Mouse (Mus musculus) limb, embryonic 11.5 days (tissue): ENCODE results near the gene Polr2m. TPM values are rescaled to one million over a fixed set of nuclear protein-coding genes. Genes with fewer than 3 reads are reported as not detected.

Experiments
- ATAC-seq: fragments of 200-750 bp; cut with Nextera tagmentation; 2 replicates; pipeline ENCODE4 v1.8.0; 2017; ENCODE audit warnings: low read depth; ENCODE audit not compliant: insufficient number of reproducible peaks, low FRiP score, low TSS enrichment
- DNase-seq: peaks from one replicate; pipeline ENCODE4 v3.0.0-alpha.2; 2015; ENCODE audit warnings: low spot score
- H3K27ac ChIP-seq: fragments of 300-500 bp; sonication (generic); replicated peaks from 2 replicates; pipeline ENCODE4 v1.5.1; 2014; ENCODE audit warnings: low read depth, mild to moderate bottlenecking, low read length
- H3K27me3 ChIP-seq: fragments of 300-500 bp; sonication (generic); 2 replicates; pipeline ENCODE4 v1.6.1; 2014; ENCODE audit warnings: mild to moderate bottlenecking, low read length, mixed read lengths; ENCODE audit not compliant: control insufficient read depth, insufficient read depth
- H3K36me3 ChIP-seq: fragments of 300-500 bp; sonication (generic); 2 replicates; pipeline ENCODE4 v1.6.1; 2014; ENCODE audit warnings: mild to moderate bottlenecking, low read length, moderate library complexity, mixed read lengths; ENCODE audit not compliant: control insufficient read depth, insufficient read depth
- H3K4me1 ChIP-seq: fragments of 300-500 bp; sonication (generic); 2 replicates; pipeline ENCODE4 v1.6.1; 2014; ENCODE audit warnings: low read length, mixed read lengths; ENCODE audit not compliant: control insufficient read depth, insufficient read depth
- H3K4me2 ChIP-seq: fragments of 300-500 bp; sonication (generic); 2 replicates; pipeline ENCODE4 v1.6.1; 2014; ENCODE audit warnings: low read depth, mild to moderate bottlenecking, moderate library complexity; ENCODE audit not compliant: severe bottlenecking
- H3K4me3 ChIP-seq: fragments of 300-500 bp; sonication (generic); 2 replicates; pipeline ENCODE4 v1.5.1; 2014; ENCODE audit warnings: low read depth, low read length
- H3K9ac ChIP-seq: fragments of 300-500 bp; sonication (generic); 2 replicates; pipeline ENCODE4 v1.6.1; 2014; ENCODE audit warnings: mild to moderate bottlenecking, low read length
- H3K9me3 ChIP-seq: fragments of 300-500 bp; sonication (generic); 2 replicates; pipeline ENCODE4 v1.6.1; 2016; ENCODE audit warnings: low read length; ENCODE audit not compliant: control insufficient read depth
- WGBS: fragments of 180-500 bp; shearing (Covaris S2); extraction: QIAGEN DNeasy Blood & Tissue Kit; methylation state at CpG from one replicate; pipeline ENCODE4 v1.1.7; 2014; 5-methylcytosine and 5-hydroxymethylcytosine counted together
- polyA plus RNA-seq: library from polyadenylated mRNA; unstranded; fragments of >200 nt; fragmentation: Nextera tagmentation; extraction: Ambion mirVana; gene quantifications from 2 replicates; pipeline ENCODE4 v1.2.1, GENCODE M21; 2014

Polr2m gene
- polyA plus RNA-seq, 1 experiment from 2014 or later, result 533 TPM

DNA sequence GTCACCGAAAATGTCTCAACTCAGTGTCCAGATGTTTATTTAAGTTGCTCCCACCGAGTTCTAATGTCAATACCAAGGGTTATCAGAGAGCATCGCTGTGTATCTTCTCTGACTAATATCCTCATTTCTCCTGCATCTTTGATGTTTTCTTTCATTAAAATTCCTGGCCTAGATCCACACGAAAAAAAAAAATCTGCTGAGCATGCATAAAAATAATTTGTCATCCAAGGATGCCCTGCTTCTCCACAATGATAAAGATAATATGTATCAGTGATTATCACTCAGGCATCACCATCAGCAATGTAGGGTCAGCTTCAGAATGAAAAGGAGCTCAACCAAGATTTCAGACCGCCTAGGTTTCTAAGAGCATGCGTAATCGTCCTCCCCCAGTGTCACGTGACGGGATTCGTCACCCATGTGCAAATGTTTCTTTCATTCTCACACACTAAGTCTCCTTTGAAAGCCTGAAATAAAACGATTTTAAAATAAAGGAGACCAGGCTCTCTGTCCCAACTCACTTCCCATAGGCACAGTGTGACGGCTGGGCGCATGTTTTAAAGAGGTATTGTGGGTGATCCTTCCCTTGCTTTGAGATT is 22.6 kb downstream of the Polr2m start:
- Histone ChIP-seq H3K27me3 (no peaks in the 10 kb centered on the region), H3K27ac (no peak overlapping the region), H3K36me3 (no peaks in the 10 kb centered on the region), H3K4me3 (no peak overlapping the region), H3K4me2 (no peak overlapping the region), H3K4me1 (0 out of 2 replicates have a peak, but pooled peaks cover 3% of the 10 kb centered on the region), H3K9me3 (no peaks in the 10 kb centered on the region), H3K9ac (no peak overlapping the region)
- 80% methylated on average over 13 of the region's 13 CpGs for WGBS
- DNase-seq, result no peak
- no peak for ATAC-seq

DNA sequence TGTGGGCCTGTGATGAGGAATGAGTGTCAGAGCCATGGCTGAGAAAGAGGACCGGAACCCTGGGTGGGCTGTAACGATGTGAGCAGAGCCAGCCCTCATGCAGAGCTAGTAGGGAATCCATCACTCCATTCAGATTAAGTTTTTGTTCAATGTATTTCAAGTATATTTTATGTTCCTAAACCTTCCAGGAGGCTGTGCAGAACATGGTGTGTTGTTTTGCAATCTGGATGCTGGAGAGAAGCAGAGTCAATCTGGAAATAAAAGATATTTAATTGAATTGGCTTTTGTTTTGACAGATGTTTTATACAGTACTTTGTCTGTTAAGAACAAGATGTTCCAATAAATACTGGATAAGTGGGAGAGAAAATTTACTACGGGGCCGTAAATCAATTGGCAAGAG is 29.0 kb downstream of the Polr2m start:
- DNase-seq (no peak), ATAC-seq (no peak)
- no peaks in the 10 kb centered on the region for H3K36me3 ChIP-seq
- WGBS, result 66% methylated on average over 4 of the region's 4 CpGs
- H3K9me3 ChIP-seq, result no peaks in the 10 kb centered on the region
- H3K4me2 ChIP-seq, result no peak overlapping the region
- H3K27ac ChIP-seq, result no peak overlapping the region
- no peaks in the 10 kb centered on the region for H3K4me1 ChIP-seq
- no peaks in the 10 kb centered on the region for H3K27me3 ChIP-seq
- H3K9ac ChIP-seq, result no peak overlapping the region
- H3K4me3 ChIP-seq, result no peak overlapping the region

DNA sequence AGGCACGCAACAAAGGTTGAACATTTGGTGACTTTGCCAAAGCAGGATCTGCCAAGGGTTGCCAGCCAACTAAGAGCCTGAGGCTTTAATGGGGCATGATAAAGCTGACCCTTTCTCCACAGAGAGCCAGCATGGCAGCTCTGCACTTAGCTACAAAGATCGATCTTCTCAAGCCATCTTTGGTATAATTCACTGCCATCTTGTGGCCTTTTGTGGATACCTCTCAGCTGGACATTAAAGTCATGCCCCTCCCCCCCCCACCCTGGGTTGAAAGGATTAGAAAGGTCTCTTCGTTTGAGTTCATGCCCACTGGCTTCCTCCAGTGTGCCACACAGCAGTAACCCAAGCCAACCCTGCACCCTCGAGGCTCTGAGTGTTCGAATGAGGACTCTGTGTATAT is 31.8 kb downstream of the Polr2m start:
- ATAC-seq (no peak), DNase-seq (no peak)
- Histone ChIP-seq H3K27ac (no peak overlapping the region), H3K4me1 (0 out of 2 replicates have a peak, but pooled peaks cover 3% of the 10 kb centered on the region), H3K9me3 (no peaks in the 10 kb centered on the region), H3K36me3 (no peaks in the 10 kb centered on the region), H3K4me2 (no peak overlapping the region), H3K27me3 (no peaks in the 10 kb centered on the region), H3K4me3 (no peak overlapping the region), H3K9ac (no peak overlapping the region)
- WGBS, result 73% methylated on average over 5 of the region's 5 CpGs

DNA sequence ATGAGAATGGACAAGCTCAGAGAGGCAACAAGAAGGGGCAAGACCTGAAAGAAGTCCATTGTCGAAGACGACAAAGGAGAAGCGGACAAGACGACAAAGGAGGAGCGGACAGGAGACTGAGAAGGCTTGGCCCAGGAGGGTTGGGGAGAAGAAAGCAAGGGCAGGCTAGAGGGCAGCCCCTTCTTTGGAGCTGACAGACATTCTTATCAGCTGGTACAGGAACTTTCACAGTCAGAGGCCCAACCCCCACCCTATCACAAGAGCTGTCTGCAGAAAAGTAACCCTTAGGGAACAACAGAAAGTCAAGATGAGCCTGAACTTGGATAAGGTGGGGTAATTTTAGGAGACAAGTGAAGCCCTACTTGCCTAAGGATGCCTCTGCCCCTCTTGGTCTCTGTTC is 32.4 kb downstream of the Polr2m start:
- DNase-seq, result no peak
- H3K27ac ChIP-seq, result no peak overlapping the region
- ATAC-seq, result no peak

DNA sequence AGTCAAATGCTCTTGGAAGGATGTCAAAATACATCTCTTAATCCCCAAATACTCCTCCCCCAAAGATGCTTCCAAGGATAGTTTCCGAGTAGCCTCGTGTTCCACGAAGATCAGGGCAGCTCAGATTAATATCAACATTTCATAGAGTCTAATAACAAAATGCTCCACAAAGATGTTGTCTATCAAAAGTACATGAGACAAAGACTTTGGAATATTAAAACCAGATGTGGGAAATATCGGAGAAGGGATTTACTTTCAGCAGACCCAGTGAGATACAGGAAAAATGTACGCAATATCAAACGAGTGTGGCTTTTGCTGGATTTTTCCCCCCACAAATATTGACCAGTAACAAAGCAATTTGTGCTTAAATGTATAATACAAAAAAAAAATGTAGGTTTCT is 35.1 kb downstream of the Polr2m start:
- Histone ChIP-seq H3K9me3 (no peaks in the 10 kb centered on the region), H3K4me1 (0 out of 2 replicates have a peak, but pooled peaks cover 3% of the 10 kb centered on the region), H3K4me2 (no peak overlapping the region), H3K27me3 (no peaks in the 10 kb centered on the region), H3K9ac (no peak overlapping the region), H3K27ac (no peak overlapping the region), H3K4me3 (no peak overlapping the region), H3K36me3 (no peaks in the 10 kb centered on the region)
- DNase-seq, result no peak
- ATAC-seq, result no peak
- WGBS, result 75% methylated on average over 6 of the region's 6 CpGs

More for the DNA sequence above, 32.4 kb downstream of the Polr2m start:
- H3K27me3 ChIP-seq, result no peaks in the 10 kb centered on the region
- no peaks in the 10 kb centered on the region for H3K9me3 ChIP-seq
- H3K4me2 ChIP-seq, result no peak overlapping the region
- H3K9ac ChIP-seq, result no peak overlapping the region
- 95% methylated on average over 5 of the region's 5 CpGs for WGBS
- H3K4me3 ChIP-seq, result no peak overlapping the region
- 0 out of 2 replicates have a peak, but pooled peaks cover 3% of the 10 kb centered on the region for H3K4me1 ChIP-seq
- H3K36me3 ChIP-seq, result no peaks in the 10 kb centered on the region

DNA sequence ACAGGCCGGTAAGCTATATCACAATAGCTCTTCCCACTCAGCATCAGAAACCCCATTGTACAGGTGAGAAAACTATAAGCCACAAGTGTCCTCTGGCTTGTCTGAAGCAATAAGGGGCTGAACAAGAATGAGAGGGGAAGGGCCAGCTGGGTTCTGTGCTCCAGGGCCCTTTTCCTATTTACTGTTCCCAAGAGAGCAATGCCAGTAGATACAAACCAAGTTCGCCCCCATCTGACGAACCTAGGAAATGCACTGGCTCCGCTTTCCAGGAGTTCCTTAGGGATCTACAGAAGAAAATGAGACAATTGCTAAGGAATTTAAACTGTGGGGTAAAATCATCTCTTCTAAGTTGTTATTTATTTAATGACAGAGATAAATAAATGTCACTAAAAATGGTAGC is 38.2 kb downstream of the Polr2m start:
- Histone ChIP-seq H3K27ac (no peak overlapping the region), H3K27me3 (no peaks in the 10 kb centered on the region), H3K4me3 (no peak overlapping the region), H3K4me2 (no peak overlapping the region), H3K9ac (no peak overlapping the region), H3K9me3 (no peaks in the 10 kb centered on the region), H3K36me3 (no peaks in the 10 kb centered on the region), H3K4me1 (0 out of 2 replicates have a peak, but pooled peaks cover 3% of the 10 kb centered on the region)
- peak; percentile 81 for DNase-seq
- WGBS, result 35% methylated on average over 4 of the region's 4 CpGs
- ATAC-seq, result no peak

DNA sequence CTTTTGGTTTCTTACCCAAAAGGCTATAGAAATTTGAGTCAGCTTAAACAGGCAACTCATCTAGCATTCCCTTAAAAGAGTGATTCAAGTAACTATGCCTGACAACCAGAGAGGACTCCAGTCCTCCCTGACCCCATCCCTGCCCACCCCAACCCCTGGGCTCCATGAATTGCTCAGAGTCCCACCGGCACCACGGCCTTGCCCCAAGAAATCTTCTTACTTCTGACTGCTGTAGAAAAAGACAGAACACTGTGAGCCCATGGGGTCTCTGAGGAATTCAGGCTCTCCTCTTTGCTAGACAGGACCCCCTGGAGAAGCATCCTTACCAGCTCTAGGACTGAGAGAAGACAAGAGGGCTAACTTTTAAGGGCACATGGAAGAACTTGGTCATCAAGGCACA is 40.4 kb downstream of the Polr2m start:
- Histone ChIP-seq H3K27ac (no peak overlapping the region), H3K4me2 (no peak overlapping the region), H3K9ac (no peak overlapping the region), H3K9me3 (no peaks in the 10 kb centered on the region), H3K4me1 (no peaks in the 10 kb centered on the region), H3K36me3 (no peaks in the 10 kb centered on the region), H3K4me3 (no peak overlapping the region), H3K27me3 (no peaks in the 10 kb centered on the region)
- ATAC-seq (no peak), DNase-seq (no peak)
- WGBS, result 88% methylated on average over 2 of the region's 2 CpGs

DNA sequence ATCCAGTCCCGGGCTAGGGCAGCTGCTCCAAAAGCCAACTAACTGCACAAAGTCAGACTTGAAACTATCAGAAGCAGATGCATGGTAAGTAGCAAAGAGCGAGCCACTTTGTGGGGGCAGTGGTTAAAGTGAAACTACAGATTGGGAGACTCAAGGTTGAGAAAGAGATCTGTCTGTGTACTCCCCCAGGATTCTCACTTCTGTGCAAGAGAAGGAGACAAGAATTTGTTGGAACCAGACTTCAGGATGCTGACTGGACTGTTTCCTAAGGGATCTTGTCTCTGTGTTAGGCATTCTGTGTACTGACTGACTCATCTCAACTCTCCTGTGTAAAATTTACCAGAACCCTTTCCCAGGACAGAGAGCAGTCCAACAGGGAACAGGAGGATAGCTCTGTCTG is 47.6 kb downstream of the Polr2m start:
- Histone ChIP-seq H3K27me3 (no peaks in the 10 kb centered on the region), H3K27ac (no peak overlapping the region), H3K4me3 (no peak overlapping the region), H3K4me1 (no peaks in the 10 kb centered on the region), H3K9me3 (no peaks in the 10 kb centered on the region), H3K36me3 (no peaks in the 10 kb centered on the region), H3K9ac (no peak overlapping the region), H3K4me2 (no peak overlapping the region)
- DNase-seq (no peak), ATAC-seq (no peak)
- 87% methylated on average over 2 of the region's 2 CpGs for WGBS
